Mouse (Mus musculus): Measurements from ENCODE around the gene Rgp1.

The Rgp1 gene

DNA sequence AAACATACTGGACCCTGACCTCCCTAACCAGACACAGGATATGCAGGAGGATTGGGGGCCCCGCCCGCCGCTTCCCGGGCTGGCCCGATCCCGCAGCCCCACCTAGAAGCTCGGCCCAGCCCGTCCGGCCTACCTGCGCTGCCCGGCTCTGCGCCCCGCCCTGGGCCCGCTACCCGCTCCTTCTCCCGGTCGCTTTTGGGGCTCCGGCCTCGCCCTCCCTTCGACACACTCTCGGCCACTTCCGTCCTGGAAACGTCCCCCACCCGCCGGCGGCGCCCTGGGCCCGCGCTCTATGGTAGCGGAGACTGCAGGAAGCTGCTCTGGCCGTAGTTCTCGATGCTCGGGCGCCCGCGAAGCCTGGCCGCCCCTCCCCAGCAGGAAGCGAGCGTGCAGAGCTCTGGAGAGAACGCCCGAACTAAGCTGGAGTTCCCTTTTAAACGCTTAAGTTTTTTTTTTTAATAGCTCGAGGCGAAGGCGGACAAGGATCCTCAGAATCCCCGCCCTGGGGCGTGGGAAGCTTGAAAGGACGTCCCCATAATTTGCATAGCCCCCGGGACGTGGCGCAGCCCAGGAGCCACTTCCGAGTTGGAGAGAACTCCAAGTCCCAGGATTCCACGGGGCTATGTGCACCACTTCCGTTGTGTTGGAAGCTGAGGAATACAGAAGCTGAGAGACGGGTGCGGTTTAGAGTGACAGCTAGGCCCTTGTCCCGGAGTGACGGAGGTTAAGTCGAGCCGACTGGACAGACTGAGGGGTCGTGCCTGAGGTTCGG lies 16.3 kb upstream of the Rgp1 start, which contains the start of the genes Creb3 and Tln1:
Gene Creb3 (plus strand): TSS at position 336 of the 772 bp plus-strand sequence.
Gene Tln1 (minus strand): TSS at position 695 of the 772 bp plus-strand sequence.
- CTCF ChIA-PET: interaction anchor here (1.5 kb wide), 1 partner anchor 10 kb away, joined by 5 read pairs; no protein-coding TSS in a partner anchor

DNA sequence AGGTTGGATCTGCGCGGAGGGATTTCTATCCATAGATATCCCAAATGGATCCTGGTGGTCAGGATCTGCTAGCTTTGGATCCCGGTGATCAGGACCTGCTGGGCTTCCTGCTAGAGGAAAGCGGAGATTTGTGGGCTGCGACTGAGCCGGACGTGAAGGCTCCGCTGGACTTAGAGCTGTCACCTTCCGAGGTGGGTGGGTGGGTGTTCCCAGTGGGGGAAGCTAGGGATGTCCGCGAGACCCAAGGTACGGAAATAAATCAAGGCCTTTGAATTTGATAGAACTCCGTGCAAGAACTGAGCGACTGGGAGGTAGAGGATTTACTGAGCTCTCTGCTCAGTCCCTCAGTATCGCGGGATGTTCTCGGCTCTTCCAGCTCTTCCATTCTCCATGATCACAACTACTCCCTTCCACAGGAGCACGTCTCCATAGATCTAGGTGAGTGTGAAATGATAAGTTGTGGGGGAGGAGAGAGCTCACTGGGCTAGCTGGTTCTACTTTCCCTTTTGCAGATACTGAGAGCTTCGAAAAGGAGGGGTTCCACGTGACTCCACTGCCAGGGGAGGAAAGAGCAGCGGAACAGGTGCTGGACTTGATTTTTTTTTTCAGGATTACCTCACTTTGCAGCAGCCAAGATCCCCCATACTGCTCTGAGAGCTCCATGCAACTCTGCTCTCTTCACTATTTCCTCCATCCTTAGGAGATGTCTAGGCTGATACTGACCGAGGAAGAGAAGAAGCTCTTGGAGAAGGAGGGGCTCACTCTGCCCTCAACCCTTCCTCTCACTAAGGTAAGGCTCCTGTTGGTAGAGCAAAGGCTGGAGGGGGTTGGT lies 15.5 kb upstream of the Rgp1 start:
- CTCF ChIA-PET: interaction anchor here (1.5 kb wide), 1 partner anchor 11 kb away, joined by 5 read pairs; no protein-coding TSS in a partner anchor

DNA sequence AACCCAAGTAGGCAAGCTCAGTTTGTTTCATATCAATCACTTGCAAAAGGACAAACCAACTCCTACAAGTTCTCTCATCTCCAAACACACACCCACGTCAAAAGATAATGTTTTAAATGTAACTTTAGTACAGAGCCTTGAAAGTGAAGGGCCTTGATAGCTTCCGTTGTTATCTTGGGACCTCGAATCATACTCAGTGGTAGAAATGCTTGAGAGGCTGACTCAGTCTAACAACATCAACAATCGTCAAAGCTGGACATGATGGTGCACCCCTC lies 15.0 kb upstream of the Rgp1 start:
- CTCF ChIA-PET: no interaction called here

DNA sequence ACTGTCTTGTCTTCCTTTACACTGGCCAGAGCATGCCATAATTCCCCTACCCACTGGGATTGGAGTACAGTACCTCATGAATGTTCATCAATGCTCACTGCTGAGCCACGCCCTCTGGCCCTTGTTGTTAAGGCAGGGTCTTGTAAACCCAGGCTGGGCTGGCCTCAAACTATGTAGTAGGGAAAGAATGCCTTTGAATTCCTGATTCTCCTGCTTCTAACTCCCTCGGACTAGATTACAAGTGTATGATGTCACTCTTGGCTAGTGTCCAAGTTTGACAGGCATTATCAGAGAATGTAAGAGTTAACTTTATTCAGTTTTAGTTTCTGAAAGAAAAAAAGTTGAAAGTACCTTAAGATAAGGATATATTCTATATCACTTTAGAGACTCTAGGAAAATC lies 14.3 kb upstream of the Rgp1 start:
- CTCF ChIA-PET: no interaction called here

DNA sequence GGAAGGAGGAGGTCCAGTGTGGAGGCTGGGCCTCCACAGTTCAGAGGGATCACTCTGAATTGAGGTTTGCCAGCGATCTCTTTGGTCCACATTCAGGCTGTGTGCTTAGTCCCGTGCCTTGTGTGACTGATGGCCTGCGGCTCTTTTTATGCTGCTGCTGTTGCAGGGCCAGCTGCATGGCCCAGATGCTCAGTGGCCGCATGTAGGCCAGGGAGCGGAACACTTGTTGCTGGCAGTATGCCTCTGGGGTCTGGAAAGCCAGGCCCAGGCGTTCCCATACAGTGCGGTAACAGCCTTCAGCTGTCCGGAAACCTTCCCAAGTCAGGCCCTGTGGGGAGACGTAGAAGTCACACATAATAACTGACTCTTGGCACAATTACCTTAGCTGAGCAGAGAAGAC lies 11.4 kb upstream of the Rgp1 start:
- CTCF ChIA-PET: no interaction called here

DNA sequence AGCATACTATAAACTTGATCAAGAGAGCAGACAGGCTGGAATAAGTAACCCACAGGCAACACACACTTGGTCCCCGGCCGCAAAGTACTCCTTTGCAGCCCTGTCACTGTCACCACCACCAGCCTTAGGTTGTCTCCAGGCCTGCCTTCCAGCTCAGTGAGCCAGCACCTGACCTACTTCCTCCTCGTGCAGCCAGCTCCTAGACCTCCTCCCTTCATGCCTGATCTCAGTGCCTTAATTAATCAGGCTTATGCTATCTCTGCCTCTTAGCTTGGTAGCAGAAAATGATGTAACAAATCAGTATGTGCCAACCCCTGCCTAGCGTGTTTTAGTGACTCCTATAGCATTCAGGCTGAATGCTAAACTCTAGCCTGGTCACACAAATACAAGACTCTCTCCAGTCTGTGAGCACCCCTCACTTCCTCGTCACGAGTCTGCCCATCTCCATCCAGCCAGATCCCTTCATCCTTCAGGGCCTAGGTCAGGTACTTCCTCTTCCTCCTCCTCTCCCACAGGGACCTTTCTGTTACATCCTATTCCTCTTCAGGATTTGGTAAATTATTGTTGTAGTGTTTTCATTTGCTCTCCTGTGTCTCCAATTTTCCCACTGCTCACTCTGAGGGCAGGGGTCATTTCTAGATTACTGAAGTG lies 7.0 kb upstream of the Rgp1 start:
- CTCF ChIA-PET: no interaction called here

DNA sequence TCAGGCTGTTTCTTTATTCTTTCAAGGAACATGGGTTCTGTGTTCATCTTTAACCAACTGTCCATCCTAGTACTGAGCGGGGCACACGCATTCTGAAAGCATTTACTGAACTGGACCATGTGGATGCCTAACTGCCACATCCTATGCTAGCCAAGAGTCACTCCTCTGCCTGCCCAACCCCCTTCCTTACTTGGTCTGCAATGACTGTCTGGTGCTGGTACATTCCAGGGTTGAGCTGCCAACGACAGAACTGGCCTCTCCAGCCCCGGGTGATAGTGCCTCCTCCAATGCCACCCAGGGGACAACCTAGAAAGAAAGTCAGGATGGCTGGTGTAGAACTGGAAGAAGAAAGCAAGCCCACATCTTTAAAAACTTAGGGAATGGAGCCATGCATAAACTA lies 5.0 kb upstream of the Rgp1 start:
- CTCF ChIA-PET: no interaction called here

DNA sequence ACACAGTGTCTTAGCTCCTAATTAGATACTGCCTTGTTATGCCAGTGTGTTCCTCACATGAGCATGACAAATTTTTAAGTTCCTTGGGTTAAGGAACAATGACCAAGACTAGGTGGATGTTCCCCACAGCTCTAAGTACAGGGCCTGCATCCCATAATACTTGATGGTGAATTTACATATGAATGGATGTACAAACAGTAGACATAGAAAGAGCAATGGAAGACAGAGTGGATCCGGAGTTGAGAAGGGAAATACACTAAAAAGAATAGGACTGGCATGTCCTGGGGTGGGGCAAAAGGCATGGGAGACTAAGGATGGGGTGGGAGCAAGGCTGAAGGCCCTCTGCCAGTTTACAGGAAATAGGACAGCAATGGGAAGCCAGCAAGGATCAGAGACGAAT lies 3.2 kb upstream of the Rgp1 start:
- CTCF ChIA-PET: no interaction called here

DNA sequence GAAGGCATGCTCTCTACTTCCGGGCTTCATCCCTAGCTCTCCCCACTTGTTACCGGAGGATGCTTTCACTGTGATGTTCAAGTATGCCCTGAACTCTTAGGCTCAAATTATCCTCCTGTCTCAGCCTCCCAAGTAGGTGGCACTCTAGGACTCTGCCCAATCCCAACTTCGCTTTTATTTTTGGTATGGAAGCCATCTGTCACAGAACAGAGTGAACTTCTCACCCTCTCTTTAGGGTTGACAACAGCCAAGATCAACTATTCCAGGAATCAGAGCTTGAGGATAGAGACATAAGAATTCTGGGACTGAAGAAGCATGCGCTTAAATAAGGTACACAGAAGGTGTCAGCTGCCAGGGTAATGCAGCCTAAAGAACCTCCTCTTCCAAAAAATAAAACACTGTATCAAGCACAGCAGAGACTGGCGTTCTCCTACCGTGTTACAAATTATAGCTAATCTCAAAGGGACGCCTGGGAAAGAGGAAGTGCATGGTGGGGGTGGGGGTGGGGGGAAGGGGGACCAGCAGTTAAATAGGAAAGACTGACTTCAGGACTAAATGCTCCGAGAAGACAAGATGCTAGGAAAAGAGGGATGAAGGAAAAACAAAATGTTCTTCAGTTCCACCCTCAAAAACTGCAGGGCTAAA lies 1.2 kb upstream of the Rgp1 start:
- CTCF ChIA-PET: no interaction called here

DNA sequence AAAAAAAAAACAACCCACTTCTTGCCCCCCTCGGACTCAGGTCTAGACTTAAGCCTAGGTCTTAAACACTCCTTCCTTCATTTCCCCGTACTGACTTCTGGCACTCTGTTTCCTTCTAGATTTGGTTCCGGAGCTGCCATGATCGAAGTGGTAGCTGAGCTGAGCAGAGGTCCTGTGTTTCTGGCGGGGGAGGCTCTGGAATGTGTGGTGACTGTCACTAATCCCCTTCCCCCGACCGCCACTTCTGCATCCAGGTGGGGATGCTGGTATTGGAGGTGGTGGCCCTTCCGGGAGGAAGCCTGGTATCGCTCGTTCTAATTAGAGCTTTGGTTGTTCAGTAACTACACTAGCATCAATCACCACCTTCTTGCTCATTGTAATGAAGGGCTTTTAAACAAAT lies 741 bp downstream of the Rgp1 start:
- CTCF ChIA-PET: interaction anchor here (0.5 to 1.2 kb wide), 4 partner anchors 14 to 588 kb away, joined by 3 to 10 read pairs (median 6); no protein-coding TSS in a partner anchor

DNA sequence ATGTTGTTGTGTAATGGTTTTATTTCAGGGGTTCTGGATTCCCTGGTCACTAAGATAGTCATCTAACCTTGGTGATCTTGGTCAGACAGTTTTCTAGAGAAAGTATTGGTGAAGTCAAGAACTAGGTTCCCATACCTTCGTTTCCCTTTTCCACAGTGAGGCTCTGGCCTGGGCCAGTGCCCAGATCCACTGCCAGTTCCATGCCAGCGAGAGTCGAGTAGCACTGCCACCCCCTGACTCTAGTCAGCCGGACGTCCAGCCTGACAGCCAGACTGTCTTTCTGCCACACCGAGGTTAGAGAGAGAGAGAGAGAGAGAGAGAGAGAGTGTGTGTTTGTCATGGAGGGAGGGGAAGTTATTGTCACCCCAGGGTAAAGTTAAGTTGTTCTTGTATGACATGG lies 1.2 kb downstream of the Rgp1 start:
- CTCF ChIA-PET: interaction anchor here (0.6 kb wide), 1 partner anchor 647 kb away, joined by 6 read pairs; no protein-coding TSS in a partner anchor

DNA sequence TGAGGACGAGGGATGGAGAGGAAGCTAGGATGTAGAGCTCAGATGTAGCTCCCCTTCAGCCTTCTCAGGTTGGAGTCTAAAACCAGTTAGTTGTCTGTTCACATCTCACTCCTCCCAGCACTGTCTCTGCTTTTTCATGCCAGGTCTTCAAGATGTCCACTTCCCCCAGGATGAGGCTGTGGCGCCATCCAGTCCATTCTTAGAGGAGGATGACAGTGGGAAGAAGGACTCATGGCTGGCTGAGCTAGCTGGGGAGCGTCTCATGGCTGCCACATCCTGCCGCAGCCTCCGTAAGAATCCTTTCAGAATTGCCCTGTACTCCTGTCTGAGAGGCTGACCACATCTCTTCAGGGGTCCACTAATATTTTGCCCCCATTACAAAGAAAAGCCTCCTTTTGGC lies 2.2 kb downstream of the Rgp1 start:
- CTCF ChIA-PET: no interaction called here

DNA sequence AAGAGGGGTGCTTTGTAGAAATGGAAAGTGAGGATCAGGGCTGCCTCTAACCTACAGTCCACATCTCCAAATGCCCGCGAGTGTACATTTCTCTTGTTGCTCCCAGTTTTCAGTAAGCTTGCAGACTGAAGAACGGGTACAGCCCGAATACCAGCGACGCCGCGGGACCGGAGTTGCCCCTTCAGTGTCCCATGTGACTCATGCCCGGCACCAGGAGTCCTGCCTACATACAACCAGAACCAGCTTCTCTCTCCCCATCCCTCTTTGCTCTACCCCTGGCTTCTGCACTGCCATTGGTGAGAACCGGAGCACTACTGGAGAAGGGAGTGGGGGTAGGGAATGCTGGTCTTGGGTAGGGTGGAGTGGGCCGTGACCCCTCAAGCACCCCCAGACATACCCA lies 2.9 kb downstream of the Rgp1 start:
- CTCF ChIA-PET: no interaction called here

DNA sequence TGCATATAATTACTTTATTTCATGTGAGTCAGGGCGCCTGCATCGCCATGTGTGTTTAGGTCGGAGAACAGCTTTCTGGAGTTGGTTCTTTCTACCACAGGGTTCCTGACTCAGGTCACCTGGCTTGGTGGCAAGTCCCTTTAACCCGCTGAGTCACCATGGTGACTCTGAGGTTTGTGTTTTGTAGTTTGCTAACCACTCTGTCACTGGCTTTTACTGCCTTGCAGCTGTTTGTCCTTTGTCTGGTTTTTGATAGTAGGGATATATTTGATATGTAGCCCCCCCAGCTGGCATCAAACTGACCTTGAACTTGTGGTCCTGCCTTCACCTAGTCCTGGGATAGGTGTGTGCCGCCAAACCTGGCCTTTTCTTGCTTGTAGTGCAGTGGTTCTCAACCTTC lies 3.7 kb downstream of the Rgp1 start:
- CTCF ChIA-PET: no interaction called here

DNA sequence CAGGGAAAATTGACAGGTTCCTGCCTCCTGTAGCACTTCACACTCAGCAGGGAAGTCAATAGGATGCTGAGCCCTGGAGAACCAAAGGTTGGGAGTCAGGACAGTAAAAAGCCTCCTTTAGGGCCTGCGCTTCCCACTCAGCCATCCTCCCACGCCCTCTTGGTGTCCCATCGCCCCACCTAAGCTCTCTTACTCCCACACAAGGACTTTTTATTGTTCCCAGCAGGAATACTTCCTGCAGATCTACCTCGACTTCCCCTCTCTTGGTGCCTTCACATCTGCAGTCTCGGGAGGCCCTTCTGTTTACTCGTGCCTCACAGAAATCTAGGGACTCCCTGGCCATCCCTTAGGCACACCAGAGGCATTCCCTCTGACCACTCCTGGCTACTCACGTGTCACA lies 4.9 kb downstream of the Rgp1 start:
- CTCF ChIA-PET: no interaction called here

DNA sequence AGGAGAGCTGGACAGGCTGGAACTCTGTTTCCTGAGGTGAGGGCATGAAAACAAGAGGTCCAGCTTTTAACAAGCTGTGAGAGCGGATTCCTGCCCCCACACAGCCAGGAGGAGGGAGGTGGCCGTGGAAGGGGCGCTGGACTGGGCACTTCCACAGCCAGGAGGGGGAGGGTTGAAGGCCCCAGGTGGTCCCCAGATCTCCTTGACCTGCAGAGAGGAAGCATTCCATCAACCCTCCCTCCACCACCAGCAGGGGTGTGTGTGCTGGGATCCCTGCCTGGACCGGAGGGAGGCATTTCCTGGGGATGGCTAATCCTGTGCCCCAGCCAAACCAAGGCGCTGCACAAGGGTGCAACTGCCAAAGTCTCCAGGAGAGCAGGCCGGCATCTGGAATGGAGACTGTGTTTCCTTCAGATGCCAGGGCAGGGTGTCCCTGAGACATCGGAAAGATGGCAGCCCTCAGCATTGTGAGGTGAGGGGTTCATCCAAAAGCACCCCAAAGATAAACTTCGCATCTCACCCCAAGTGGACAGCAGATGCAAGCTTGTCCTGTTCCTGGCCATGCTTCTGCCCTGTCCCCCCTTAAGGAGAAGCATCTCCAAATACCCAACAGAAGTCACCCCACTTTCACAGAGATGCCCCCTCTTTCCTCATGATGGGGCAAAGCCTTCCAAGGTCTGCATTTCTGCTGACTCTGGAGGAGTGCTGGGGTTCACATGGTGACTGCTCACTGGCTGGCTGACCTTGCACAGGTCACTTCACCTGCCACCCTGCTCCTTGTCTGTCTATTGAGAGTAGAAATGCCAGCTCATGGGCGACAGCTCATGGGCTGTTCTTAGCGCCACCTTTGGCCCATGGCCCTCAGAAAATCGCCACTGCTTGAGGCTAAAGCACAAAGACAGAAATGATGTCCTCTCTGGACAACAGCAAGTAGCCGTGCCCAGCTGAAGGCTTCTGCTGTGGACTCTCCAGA lies 6.2 kb downstream of the Rgp1 start, which contains the start of gene Msmp:
Gene Msmp (minus strand): TSS at position 51 of the 973 bp plus-strand sequence.
- CTCF ChIA-PET: no interaction called here

DNA sequence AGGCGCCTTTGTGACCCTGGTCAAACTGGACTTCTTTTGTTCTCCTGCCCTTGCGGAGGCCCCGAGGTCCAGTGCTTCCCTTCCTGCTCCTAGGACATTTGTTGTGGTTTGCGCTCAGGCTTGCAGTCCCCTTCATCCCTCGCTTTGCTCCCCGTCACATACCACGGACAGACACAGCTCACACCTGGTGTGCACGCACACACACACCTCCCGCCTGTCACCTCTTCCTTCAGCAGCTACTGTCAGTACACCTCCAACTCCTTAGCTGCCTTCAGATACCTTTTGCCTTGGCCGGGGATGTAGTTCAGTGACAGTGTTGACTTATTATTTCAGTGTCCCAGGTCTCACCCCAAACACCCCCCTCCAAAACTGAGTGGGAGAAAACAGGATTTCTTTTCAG lies 7.2 kb downstream of the Rgp1 start:
- CTCF ChIA-PET: no interaction called here

DNA sequence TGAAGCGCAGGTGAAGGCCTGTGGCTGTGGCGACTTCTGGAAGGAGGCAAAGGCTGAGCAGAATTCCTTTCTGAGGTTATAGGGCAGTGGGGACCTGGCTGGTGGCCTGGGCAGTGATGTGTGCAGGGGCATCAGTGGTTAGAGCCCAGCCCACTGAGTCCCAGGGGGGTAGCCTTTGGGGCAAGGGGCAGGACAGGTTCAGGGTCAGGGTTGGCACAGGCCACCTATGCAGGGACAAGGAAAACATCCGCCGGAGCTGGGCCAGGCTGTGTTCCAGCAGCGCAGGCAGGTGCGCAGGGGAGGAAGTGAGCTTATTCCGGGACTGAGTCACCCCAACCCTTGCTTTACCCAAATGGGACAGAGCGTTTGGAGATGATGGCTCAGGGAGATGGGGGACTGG lies 7.9 kb downstream of the Rgp1 start:
- CTCF ChIA-PET: interaction anchor here (0.5 kb wide), 1 partner anchor 99 kb away, joined by 4 read pairs; no protein-coding TSS in a partner anchor

DNA sequence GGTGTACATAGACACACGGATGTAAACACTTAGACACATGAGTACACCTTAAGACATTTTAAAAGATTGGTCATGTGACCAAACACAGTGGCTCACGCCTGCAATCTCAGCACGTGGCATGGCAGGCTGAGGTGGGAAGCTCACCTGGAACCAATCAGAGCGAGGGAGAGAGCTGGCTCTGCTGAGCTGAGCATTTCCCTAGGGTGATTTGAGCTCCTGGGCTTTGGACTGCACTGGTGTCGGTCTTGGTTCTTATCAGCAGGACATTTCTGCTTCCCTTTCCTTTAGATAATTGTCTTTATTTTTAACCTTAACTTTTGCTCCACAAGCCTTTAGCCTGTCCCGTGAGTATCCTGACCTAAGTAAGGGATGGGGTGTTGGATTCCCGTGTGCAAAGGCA lies 9.2 kb downstream of the Rgp1 start:
- CTCF ChIA-PET: no interaction called here

DNA sequence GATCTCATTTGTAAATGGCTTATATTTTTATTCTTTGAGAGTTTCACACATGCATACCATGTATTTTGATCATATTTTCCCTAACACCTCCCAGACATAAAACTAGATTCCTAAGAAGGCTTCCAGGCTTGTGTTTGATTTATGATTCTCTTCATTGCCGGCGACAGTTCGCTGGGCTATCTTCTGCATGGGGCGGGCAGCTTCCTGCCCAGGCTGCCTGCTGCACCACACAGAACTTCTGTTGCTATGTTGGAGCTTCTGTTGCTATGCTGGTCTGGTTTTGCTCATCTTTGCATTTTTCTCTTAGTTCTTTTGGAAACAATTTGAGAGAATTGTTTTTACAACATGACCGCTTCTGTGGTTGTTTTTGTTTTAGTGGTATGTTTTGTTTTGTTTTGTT lies 13.0 kb downstream of the Rgp1 start:
- CTCF ChIA-PET: no interaction called here

DNA sequence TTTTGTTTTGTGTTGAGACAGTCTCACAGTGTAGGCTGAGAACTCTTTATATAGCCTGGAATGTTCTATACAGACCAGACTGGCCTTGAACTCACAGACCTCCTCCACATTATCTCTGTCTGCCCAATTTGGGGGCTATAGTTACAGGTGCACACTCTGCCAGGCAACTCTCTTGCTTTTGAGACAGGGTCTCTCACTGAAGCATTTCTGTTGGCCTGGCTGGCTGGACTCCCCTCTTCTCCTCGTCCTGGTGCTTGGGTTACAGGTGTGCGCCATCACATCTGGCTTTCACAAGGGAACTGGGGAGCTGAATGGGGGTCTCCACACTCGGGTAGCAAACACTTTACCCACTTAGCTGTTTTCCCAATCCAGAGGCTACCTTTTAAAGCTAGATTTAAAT lies 13.4 kb downstream of the Rgp1 start:
- CTCF ChIA-PET: no interaction called here
